Mouse (Mus musculus) right cerebral cortex, postnatal 14 days (tissue): ENCODE measurements at regions not wholly inside any gene's neighbourhood (a gene's known extent, or its start where the extent isn't known, plus 50 kb on each side); places are given as distances from the start of the nearest gene placed in this dataset.

Source experiments
- DNase-seq: peaks from one replicate; pipeline ENCODE4 v3.0.0; 2022

DNA sequence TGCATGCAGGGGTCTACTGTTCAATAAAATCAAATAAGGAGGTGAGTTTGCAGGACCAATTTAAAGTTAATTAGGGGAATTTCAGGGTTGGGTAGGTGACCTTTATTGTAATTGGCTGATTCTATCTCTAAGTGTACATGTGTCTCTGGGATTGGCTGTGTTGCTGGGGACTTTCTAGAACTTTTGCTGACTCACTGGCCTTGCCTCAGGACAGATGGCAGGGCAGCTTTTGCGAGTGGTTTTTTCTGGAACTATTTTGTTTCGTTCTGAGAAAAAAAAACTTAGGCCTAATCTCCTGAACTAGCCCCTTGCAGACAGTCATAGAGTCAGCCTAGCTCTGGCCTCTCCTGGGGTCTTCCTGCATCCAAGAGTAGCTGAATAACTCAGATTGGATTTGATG is 249.3 kb upstream of the Mdga2 start:
- DNase-seq, result no peak

DNA sequence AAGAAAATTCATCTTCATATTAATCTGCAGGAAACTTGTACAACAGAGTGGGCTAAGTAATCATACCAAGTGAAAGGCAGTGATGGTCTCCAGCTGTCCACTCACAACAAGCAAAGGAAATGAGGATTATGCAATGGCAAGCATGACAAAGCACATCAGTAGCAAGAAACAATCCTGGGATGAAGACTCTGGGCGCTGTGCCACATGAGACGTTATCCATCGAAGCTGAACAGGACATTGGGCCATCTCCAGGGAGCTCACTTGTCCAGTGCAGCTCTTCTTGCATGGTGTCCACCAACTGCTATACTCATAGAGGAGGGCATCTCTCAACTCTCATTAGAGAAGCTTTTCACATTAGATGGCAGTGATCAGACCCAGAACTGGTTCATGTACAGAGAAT is 248.7 kb upstream of the Mdga2 start:
- no peak for DNase-seq

DNA sequence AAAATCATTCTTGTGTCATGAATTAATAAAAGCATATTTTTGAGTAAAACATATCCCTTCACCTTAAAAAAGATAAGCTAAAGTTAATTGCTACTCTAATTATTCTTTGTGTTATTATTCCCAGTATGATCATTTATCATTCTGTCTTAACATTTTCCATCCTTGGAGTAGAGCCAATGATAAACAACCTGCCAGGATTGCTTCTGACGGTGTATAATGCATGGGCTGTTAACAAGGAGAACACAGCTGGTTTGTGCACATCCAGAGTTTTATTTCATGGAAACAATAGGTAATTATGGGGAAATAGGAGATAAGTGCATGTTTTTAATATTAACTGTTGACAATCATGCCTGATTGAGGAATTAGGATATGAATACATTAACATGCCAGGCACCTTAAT is 226.8 kb upstream of the Mdga2 start:
- no peak for DNase-seq

DNA sequence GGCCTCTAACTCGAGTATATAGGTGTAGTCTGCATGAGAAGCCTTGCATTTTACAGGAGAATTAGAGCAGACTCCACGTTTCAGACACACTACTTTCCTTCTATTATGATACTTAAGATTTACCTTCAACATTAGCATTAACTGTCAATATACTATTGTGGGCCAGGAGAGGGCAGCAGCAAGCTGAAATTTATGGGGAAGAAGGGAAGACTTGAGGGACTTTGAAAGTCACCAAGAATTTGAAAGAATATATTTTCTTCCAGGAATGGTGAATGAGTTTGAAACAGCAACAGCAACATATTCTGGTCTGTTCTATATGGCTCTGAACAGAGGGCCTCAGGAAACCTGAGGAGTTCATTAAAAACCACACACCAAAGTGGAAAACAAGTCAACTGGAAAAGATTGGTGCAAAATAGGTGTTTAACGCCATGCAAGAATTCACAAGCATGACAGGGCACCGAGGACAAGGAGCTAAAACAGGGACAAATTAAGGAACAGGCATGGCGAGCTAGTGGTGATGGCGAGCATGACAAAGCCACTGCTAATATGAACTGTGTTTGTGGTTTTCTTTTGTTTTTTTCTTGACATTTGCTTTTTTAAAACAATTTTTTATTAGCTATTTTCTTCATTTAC is 208.1 kb upstream of the Mdga2 start:
- DNase-seq, result peak; percentile 65

DNA sequence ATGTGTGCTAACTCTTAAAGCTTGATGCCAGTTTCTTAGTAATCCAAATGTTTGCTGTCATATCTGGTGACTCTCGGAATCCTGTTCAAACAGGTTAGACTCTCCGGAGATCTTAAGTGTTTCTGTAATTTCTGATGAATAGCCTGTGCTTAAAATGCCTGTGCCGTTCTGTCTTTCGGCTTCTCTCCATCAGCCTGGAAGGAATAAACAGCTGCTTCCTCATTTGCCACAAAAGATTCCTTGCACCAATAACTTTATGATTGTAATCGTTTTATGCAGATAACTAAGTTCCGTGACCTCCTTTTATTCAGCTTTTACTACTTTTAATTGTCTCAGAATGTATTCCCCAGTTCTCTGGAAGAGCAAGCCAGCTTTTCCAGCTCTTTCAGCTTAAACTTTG is 204.5 kb upstream of the Mdga2 start:
- DNase-seq, result no peak

DNA sequence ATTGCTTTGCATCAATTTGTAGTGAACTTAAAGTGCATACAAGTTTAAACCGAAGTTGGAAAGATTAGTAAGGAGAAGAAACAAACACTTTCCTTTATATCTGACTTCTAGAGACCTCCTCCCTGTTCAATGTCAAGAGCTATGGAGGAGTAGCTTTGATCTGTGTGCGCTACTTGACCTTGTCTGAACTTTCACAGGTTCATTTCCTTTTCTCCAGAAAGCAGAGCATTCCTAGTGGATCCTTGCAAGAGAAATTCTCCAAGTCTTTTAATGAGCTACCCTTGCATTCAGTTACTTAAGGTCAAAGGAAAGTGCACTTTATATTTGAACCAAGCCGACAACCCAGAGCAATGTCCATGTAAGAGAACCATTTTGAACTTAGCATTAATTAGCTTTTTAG is 177.2 kb upstream of the Mdga2 start:
- no peak for DNase-seq

DNA sequence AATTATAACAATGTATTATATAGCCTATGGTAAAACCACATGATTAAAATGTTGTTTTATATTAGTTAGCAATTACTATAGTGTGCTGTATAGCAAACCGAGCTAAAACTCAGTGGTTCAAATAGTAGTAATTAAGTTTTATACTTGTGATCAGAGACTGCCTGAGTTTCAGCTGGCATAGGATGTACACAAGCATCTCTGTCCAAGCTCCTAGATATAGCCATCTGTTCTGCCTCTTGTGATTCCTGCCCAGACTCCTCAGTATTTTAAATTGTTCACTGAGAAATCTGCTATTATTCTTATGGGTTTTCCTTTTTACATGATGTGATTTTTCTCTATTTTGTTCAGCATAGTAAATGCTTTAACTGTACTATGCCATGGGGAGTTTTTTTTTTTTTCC is 152.2 kb upstream of the Mdga2 start:
- DNase-seq, result no peak

DNA sequence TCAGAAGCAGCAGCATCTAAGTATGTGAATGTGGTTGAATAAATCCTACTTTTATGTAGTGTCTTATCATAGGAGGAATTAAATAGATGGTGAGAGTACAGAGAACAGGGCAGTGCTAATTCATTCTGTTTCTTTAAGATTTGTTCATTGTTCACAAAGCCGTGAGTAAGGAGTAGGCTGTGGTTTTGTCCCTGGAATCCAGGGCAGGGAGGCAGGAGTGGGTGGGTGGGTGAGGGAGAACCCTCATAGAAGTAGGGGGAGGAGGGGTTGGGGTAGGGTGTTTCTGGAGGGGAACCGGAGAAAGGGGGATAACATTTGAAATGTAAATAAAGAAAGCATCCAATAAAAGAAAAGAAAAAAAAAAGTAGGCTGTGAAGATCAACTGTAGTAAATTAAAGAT is 126.2 kb upstream of the Mdga2 start:
- DNase-seq, result no peak

DNA sequence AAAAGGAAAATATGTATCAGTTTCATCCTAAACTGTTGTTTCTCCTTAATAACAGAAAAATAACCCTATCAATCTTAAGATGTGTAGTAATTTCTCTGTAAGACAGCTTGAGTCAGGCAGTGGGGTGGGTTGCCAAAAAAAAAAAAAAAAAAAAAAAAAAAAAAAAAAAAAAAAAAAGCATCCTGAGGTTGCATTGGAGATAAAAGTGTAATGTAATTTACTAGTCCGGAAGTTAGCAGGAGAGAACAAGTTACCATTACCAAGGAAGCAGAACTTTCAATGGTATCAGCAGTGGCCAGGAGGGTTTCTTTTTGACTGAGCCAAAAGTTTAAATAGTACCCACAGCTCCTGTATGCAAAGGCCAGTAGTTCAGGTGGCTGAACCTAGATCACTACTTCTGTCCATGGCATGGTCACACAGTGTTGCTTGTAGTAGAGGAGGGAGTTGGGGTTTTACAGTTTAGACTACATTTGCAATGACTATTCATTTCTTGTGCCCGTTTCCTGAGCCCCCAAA is 110.2 kb upstream of the Mdga2 start:
- DNase-seq, result no peak

DNA sequence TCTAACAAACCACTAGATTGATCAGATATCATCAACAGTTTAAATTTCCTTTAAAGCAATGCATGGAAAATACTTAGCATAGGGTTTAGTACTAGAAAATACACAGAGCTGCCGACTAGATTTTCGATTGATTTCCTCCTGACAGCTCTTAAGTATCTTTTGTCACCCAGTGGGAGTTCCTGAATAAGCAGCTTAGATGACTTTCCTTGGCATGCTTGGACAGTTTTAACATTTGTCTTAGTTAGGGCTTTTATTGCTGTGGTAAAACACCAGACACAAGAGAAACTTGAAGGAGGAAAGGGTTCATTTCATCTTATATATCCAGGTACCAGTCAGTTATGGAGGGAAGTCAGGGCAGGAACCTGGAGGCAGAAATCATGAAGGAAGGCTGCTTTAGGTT is 104.0 kb upstream of the Mdga2 start:
- DNase-seq, result no peak

DNA sequence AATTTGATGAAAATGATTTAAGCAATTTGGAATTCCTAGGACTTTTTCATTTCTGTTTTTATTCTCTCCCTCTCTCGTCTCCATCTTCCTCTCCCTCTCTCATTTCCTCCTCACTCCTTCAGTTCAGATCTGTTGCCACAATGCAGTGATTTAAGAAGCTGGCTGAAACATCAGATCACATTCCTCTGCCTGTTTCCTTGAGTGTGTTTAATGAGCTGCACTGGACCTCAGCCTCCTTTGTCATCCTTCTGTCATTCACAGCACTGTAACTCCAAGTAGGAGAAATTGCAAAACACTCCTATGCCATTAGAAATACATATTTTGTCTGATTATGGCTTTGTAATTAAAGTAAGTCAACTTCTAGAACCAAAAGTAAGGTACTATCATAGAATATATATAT is 103.5 kb upstream of the Mdga2 start:
- no peak for DNase-seq

DNA sequence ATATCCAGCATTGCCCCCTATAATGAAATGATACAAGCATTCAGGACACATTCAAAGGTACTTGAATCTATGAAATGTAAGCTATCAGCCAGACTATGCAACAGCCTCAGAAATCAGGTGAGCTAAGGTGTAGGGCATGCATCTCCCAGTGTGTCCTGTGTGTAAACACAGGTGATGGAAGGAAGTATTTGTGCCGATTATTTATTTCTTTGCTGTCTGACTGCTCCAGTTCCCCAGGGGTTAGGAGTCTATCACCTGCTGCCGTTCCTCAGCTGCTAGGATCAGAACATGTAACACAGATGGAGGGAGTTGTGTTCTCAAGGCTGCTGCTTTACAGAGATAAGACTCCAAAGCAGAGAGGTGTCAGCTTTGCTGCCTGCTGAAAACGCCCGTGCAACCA is 103.0 kb upstream of the Mdga2 start:
- no peak for DNase-seq

DNA sequence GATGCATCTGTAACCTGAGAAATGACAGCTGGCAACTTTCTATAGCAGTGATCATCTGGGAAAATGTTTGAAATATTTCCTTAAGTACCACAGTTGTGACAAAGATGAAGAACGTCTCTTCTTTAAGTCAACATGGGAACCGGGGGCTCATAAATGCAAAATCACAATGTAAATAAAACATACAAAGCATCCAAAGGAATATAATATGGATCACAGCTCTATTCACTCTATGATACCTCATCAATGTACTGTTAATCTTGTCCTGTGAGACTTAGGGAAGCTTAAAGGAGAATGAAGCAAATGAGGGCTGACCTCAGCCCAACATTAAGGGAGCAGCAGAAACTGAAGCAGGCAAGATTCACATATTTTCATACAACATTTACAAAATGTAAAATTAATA is 96.3 kb upstream of the Mdga2 start:
- no peak for DNase-seq

DNA sequence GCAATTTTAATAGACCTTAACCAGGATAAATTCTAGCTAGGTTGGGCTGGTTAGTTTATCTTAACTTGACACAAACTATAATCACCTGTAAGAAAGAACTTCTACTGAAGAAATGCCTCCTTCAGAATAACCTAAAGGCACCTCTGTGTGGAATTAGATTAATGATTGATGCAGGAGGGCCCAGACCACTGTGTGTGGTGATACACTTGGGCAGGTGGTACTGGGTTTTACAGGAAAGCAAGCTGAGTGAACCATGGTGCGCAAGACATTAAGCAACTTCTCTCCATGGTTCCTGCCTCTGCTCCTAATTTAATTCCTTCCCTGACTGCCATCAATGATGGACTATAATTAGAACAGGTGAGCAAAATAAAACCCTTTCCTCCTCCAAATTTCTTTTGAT is 77.9 kb upstream of the Mdga2 start:
- DNase-seq, result no peak

DNA sequence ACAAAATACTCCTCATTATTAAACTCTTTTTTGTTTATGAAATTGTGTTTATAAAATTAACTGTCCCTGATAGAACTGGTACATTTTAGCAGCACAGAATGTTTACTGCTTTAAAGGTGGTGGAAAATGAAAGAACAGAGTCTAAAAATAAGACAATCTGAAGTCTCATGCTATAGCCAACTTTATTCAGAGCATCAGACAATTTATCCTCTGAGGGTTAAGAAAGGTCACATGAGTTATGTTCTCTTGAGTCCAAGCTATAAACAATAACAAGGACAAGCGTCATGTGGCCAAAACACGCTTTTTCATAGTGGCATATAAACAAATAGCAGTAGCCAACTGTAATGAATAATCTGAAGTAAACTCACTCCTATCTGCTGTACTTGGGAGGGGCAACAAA is 67.7 kb upstream of the Mdga2 start:
- no peak for DNase-seq

DNA sequence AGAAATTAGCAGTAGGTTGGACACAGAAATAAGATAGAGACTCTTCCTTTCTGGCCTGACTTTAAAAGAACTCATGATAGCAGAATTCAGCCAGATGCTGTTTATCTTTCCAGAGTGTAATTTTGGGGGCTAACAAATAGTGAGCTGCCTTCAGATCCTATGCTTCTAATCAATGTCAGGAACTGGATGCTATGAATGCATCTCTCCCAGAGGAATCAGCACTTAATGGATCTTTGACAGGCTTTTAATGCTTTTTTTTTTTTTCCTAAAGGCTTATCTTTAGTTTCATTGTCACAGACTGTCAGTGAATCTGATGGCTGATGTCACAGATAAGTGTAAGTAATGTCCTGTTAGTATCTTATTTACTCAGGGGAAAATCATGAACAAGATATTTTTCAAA is 50.5 kb upstream of the Mdga2 start:
- no peak for DNase-seq

DNA sequence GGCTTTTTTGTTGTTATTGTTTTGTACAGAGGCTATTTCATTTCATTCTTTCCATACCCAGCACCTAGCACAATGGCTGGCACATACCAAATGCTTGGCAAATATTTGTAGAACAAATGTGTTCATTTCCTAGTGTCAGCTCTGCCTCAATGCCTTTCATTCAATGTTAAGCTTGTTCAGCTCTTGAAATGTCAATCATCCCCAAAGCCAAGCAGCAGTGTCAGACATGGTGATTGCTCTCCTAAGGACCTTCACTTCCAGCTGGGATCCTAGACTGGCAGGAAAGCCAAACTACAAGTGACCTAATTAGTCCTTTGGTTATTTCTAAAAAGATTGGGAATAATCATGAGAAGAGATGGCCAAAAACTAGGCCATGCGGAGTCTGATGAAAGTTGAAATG is 50.0 kb upstream of the Mdga2 start:
- DNase-seq, result no peak
